Mouse (Mus musculus) stomach, postnatal 0 days (tissue): ENCODE data around the gene Adamtsl1.

ENCODE experiments used
- CTCF ChIP-seq: IDR thresholded peaks from 2 replicates; pipeline ENCODE4 v1.5.1; 2016; ENCODE audit warnings: antibody characterized with exemption, low read depth, mild to moderate bottlenecking, moderate library complexity
- EP300 ChIP-seq: optimal IDR thresholded peaks from 2 replicates; pipeline ENCODE3; 2016; ENCODE audit warnings: antibody characterized with exemption

DNA sequence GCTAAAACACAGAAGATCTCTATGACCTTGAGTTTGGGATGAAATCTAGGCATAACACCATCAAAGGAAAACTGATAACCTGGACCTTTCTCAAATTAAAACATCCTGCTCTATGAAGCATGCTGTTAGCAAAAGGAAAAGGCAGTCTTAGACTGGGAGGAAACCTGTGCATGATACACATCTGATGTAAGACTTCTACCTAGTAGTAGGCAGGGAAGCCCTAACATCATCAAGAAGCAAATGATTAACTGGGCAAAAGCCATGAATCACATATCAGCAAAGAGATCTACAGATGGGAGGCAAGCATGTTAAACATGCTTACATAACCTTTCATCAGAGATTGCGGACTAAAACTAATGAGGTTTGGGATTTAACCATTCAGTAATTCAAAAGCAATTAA, 229.5 kb downstream of the Adamtsl1 start:
- TF ChIP-seq CTCF = no peak
- TF ChIP-seq EP300 = no peak
